Mouse (Mus musculus) frontal cortex, postnatal 10 days (tissue): ENCODE data around the gene Macrod2.
"Not testable (repeated sequence)": the region's sequence is repeated elsewhere in the genome, so short reads cannot be mapped to it uniquely, and the experiment has no call there.

Experiments used
- DNase-seq, 2 experiments: peaks; one replicate each; pipeline ENCODE4 v3.0.0; 2022; ENCODE audit warnings: low spot score in 2 of 2, mixed read lengths in 1 of 2

Macrod2 gene

DNA sequence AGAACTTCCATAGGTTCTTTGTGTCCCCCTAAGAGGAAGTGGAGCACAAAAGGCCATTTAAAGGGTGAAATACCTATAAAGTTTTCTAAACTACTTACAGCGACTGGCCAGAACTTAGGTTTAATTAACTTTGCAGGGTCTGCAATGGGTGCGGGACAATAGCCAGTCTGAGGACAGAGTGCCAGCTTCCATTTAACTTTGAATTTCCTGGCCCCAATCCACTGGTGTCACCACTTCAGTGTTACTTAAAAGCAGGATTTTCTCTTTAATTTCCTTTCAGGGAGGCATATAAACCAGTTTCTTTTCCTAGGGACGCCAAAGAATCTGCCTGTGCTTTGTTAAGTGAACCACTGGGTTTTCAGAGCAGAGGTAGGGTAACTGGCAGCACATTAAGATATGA is 303.5 kb downstream of the Macrod2 start:
- DNase-seq: no peak

DNA sequence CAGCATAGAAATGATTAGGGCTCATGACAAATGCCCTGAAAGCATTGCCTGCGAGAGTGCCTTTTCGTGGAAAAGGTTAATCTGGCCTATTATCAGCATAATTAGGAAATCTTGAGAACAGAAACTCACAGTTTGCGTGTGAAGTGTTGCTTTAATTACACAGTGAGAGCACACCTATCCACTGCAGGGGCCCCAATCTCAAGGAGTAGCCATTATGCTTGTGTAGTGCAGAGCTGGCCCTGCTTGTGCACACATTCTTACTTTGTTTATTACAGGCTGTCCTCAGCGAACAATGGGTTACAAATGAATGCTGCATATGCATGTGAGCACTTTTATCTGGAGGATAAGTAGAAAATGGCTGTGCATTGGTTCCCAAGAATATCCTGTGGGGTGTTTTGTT is 308.3 kb downstream of the Macrod2 start:
- DNase-seq: no peak

DNA sequence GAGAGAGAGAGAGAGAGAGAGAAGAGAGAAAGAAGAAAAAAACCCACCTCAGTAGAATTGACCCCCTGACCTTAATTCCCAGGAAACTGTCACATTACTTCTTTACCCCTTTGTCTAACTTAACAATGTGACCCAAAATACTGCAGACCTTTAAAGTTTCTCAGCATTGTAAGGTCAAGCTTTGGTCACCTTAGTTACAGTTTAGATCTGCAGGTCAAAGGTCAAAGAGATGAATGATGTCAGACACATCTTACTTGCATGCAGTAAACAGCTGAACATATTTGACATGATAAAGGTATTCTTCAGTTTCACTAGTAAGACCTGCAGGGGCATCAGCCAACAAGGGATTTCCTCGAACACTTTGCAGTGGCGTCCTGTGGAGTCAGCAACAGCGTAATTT is 309.0 kb downstream of the Macrod2 start:
- no peak for DNase-seq

DNA sequence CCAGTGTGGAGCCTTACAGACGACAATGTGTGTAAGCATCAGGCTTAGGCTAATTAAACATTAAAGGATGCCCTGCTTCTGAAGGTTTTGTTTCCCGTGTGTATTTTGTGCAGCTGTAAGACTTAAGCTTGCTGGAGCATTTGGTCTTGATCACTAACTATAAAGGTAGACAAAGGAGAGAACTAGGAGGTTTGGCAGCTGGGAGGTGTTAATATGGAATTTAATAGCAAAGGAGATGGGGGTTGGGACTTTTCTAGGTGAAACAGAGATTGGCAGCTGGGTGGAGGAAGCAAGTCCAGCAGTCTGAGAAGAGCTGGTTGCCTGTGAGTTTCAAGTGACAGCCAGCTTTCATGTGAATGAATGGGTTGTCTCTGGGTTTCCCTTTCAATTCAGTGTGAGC is 310.2 kb downstream of the Macrod2 start:
- no peak for DNase-seq

DNA sequence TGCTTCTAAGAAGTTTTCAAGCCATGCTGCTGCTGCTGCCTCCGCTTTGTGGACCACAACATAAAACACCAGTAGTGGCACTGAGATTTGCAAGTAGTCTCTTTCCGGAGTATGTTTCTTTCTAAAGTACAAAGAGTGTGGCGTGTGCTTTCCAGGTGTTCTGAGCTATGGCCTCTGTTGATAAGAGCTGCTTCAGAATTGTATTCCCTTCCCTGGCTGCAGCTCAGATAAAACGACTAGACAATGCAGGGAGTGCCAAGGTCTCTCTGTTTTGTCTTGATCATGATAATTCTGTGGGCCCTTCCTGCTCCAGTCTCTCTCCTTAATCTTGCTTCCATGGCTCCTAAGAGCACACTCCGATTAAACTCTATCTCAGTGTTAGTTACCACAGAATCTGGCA is 312.4 kb downstream of the Macrod2 start:
- DNase-seq: no peak

DNA sequence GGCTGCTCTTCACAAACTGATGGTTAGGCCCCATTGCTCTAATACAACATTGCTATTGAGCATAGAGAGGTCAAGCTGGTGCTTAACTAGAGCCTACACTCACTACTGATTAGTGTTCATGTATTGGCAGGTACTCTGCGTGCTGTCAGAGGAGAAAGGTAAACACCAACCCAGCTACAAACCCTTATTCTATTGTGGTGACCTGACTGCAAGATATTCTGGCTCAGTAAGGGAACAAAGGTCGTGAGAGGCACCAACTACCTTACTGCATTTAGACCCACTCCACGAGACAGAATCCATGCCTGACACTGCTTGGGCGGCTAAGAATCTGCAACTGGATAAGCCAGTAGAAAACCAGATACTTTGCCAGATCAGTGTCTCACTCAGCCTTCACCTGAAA is 320.7 kb downstream of the Macrod2 start:
- no peak for DNase-seq

DNA sequence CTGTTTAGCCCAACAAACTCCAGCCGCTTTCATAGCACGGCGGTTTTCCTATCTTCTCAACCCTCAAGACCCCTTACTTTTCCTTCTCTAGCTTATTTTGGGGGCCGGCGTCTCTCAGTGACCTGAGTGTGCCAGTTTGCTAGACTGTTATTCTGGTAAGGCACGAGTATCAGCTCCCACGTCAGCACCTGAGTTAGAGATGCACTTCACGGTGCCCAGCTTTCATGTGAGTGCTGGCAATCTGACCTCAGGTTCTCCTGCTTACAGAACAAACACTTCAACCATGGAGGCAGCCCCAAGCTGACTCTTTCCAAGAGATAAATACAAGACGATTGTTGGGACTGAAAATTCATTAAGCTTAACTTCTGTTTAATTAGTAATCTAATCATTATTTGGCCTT is 322.3 kb downstream of the Macrod2 start:
- DNase-seq: no peak

DNA sequence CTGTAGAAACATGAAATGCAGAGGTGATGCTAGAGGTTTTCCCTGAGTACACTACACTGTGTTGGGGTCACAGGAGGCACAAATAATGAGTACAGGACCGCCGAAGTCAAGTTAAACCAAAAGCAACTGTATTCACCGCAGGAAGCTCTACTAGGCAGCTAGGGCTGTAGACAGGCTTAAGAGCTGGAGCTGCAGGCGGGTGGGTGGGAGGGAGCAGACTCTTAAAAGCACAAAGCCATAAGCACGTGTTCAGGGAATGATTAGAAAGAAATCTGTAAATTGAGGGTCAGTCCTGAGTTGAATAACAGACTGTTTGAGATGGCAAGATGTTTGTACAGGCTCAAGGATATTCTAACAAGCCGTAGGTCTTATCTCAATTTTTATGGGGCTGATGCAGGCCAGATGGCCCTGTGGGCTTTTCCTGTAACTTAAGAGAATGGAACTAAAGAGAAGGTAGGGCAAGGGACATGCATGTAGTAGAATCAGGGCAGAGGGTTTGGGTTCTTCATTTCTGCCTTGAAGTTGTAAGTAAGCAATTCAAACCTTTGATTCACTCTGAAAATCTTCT is 337.6 kb downstream of the Macrod2 start:
- DNase-seq: no peak

DNA sequence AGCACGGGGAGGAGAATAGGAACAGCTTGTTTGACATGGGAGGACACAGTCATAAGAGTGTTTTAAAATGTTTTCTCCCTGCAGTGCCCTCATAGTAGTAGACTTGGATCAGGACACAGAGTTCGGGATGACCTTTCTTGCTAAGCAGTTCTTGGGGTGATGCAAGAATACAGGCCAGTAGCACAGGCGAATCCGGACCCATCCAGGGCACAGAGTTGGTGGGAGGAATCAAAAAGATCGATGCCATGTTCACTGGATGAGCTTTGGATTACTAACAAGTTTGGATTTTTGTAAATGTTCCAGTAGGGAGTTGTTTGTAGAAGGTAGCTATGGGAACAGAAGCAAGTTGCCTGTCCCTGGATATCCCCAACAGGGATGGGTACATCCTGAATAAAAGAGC is 345.4 kb downstream of the Macrod2 start:
- DNase-seq: no peak

DNA sequence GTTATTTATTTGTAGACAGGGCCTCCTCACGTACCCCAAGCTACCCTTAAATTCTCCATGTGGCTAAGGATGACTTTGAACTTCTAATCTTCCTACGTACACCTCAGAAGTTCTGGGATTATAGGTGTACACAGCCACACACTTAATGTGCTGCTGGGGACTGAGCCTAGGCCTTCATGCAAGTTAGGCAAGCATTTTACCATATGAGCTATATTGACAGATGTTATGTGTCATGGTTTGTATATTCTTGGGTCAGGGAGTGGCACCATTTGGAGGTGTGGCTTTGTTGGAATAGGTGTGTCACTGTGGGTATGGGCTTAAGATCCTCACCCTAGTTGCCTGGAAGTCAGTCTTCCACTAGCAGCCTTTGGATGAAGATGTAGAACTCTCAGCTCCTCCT is 347.8 kb downstream of the Macrod2 start:
- not testable (repeated sequence) for DNase-seq

DNA sequence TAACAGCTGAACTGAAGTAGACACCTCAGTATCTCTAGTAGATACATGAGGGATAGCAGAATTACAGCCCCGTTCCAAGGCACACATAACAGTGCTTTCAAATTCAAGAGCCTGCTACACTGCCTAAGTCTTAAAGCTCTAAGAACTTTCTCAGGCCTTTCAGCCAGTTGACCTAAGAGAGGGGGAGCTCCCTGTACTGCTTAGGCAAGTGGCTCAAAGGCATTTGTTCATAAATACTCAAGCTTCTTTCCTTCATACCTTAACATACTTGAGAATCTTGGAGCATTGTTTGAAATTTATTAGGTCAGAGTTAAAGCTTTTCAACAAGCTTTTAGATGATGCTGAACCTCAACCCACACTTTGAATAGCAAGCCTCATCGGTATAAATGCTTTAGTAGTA is 363.8 kb downstream of the Macrod2 start:
- DNase-seq: no peak

DNA sequence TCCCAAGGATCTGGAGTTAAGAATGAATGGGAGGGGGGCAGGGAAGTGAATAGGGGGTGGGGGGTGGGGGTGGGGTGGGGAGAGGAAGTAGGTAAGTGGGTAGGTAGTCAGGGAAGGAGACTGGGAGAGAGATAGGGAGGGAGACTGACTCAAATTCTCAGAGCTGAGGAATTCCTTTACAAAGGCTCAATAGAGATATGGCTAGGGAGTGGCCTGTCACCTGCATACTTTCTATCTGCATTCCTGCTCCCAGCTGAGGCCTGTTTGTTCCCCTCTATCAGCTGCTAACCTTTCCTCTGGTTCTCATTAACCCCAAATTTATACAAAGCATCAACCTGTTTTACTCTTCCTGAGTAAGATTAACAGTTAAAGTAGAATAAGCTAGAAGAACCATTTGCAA is 364.6 kb downstream of the Macrod2 start:
- no peak for DNase-seq

DNA sequence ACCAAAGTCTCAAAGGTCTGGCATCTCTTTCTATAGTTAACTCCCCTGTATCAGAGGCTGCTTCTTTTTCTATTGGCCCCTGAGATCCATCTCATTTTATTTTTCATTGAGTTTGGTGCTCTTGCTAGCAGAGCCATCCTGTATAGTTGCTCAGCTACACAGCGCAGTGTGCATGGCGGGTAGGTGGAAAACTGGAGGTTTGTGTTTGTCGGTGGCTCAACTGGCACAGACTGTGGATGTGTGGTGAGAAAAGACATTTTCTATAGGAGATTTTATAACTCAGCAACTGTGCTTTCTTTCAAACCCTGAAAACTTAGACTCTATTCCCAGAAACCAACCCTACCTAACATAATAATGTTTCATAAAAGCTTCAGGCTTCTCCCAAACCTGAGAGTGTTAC is 365.0 kb downstream of the Macrod2 start:
- no peak for DNase-seq

DNA sequence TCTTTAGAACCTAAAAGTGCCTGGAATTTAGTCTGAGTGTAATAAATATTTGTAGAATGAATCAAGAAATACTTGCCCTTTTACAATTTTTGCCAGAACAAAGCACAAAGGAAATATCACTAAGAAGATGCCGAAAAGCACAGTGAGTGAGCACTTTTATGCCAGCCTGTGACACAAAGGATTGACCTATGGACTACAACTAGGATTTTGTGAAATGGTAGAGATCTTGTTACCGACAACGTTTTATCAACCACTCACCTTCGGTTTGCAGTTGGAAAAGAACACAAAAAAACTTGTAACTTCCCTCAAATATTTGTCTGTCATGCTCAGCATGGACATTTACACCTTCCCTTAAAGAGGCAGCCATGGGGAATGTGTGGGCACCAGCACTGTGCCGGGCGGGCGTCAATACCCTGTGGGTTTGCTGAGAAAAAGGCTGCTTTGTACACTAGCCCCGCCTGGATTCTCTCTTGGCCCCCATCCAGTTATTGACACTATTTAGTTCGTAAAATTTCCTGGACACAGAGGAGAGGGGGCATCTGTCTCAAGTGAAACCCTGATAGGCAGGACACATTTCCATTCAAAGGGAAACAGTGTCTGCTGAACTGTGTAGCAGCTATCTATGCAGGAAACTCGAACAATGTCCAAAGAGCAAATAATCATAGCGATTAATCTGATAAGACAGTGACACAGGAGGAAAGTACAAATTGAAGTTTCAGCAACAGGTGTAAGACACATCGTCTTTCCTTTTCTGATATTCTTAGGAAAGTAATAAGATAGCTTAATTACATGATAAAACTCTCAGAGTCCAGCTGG is 368.2 kb downstream of the Macrod2 start:
- no peak for DNase-seq

DNA sequence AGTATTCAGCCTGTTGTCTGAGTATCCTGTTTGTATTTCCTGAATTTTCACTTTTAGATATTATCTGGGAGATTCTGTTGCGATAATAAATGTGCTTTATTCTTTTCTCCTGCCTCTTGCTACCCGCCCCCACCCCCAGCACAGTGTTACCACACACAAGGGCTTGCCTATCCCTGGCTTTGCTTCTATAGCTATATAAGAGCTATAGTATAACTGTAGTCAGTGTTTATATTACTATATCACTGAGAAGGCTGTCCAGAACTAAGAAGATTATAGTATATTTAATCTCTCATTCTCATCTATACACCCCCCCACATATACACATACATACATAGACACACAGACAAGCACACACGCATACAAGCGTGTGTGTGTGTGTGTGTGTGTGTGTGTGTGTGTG is 374.4 kb downstream of the Macrod2 start:
- no peak for DNase-seq

DNA sequence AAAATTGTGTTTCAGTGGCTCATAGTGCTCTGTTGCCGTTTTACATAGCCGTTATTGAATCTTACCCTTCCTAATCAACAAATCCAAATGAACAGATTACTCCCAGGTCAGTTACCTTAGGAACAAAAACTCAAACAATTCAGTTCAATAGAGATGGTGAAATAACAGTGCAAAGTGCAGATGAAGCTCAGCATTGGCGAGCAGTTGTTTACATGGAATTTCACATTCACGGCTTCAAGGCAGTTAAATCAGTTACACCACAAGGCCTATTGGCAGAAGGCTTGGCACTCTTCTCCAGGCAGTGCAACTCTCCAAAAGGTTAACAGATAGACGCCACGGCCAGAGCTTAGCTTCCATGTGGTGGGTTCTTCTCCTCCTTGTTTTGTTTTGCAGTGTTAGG is 377.7 kb downstream of the Macrod2 start:
- no peak for DNase-seq

DNA sequence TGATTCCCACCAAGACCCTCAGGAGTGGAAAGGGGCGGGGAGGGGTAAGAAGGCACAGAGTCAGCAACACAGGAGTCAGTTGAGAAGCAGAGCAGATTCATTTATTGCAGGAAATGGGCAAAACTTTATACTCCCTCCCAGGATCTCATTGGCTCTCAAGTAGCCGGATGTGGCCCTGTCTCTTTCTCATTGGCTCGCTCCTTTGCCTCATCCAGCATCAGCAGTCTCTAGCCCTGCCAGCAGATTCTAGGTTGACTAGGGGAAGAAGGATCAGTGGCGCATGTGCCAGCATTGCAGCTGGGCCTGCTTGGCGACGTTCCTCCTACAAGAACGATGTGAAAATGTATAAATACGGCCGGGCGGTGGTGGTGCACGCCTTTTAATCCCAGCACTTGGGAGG is 378.3 kb downstream of the Macrod2 start:
- no peak for DNase-seq

DNA sequence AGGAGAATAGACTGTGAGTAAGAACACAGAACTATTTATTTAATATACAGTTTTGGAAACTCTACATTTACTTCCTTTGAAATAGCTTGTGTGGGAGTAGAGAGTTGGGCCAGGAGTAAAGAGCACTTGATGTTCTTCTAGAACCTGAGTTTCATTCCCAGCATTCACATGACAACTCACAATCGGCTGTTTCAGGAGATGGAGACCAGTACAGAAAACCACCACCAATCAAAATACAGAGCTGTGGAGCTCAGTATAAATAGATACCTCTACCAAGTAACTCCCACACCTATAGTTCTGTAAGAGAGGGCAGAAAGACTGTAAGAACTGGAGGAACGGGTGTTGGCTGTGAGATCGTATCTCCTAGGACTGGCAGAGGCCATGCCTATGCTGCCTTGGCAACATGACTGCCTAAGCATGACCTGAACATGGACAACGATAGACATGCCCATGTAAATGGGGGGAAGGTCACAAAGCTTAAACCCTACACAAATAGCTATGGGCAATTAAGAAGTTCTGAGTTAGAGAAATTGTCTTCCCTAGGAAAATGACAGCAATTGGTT is 379.8 kb downstream of the Macrod2 start:
- DNase-seq: no peak

DNA sequence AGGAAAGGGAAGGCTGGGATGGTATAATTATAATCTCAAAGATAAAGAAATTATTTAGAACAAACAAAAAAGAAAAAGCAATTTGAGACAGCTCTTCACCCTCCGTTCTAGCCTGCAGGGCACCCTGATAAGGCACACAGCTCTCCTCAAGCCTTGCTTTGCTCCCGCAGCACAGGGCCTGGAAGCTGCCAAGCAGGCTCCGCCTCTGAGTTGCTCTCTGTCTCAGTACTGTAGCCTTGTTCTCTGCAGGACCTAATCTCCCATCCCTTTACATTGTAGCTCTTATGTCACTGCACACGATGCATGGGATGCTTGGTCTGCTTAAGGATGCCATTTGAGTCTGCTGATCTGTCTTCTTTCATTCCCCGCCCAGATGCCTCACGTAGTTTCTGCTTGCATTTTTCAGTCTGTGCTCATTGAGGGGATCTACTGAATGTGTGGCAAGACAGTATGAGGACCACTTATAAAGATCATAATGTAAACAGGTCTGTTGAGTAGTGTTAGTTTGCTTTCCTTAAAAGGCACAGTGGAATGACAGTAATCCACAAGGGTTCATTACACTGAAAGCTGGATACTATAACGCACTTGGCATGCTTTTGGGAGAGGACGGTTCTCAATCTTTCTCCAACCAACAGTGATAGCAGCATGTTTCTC is 380.5 kb downstream of the Macrod2 start:
- DNase-seq: no peak

DNA sequence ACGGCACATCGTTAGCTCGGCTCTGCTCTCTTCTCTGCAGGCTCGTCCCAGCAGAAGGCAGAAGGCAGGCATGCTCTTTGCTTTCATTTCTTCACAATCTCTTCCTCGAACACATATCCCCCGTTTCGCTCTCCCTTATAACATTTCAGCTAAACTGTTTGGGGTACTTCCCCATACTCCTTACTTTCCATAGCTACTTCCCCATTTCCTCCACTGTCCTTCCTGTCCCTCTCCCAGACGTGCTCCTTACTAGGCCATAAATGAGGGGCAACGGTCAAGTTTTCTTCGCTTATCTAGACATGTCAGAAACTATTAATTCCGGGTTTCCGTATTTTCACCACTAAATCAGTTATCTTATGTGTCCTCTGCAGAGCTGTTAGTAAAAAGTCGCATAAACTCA is 383.1 kb downstream of the Macrod2 start:
- no peak for DNase-seq

DNA sequence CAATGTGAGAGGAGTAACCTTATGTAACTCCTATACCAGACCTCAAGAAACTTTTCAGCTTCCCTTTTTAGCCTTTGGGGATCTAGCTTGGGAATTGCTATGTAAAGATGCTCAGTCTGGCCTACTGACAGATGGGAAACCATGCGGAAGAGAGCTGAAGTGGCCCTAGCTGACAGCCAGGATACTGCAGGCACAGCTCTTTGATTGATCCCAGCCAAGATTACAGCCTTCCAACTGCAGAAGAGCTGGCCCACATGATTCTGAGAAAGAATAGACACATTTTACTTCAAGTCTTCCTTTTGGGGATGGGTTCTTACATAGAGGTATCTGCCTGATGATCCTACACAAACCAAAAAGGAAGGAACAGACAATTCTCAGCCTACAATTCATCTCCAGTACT is 387.9 kb downstream of the Macrod2 start:
- DNase-seq: no peak

DNA sequence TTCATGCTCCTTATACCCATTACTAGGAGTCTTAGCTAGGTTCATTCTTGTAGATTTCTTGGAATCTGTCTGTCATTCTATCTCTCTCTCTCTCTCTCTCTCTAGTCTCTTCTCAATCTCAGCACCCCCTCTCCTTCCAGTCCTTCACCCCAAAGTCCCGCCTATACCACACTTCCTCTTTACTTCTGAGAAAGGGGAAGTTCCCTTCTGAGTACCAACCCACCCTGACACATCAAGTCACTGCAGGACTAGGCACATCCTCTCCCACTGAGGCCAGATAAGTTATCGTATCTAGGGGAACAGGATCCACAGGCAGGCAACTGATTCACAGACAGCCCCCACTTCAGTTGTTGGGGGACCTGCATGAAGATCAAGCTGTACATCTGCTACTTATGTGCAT is 389.5 kb downstream of the Macrod2 start:
- no peak for DNase-seq

DNA sequence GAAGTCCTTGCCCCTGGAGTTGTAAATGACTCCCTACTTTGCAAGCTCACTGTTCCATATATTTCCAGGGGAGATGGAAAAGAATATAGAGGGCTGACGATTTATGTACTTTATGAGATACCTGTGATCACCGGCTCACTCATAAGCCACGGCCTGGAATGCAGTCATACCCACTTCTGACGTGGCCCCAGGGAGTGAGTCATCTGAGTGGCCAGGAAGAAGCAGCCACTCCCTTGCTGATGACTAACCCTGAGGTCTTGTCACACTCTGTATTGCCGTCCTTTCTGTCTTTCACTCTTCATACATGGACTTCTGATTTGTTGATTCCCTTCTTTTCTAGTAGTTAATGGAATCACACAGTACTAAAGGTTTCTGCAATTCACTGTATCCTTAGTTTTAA is 395.3 kb downstream of the Macrod2 start:
- no peak for DNase-seq
